Mouse (Mus musculus): ENCODE data around the gene Col24a1.

The Col24a1 gene

GRCm38 (mm10) chr3:145292337-145293134 is at the start of gene Col24a1:
TSS of gene Col24a1 (plus strand) at chr3:145292472.
- DNase-seq = peak in 1 of 2 experiments; percentile 8

DNA sequence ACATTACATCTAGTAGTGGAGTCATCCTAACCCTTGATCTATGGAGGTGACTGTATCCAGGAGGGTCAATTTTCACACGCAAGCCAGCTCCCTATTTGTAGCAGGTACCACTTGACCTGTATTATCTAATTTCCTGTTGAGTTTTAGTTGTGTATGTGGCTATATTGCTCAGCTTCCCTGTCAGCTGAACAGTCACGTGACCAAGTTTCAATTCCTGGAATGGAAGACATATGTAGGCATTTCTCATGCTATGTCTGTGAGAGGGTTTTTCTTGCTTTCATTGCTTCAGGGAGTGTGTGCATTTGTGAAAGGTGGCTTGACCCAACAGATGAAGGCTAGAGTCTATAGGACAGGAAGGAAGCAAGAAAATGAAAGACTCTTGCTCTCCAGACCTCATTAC is 44.2 kb upstream of the Col24a1 start:
- no peak for DNase-seq

DNA sequence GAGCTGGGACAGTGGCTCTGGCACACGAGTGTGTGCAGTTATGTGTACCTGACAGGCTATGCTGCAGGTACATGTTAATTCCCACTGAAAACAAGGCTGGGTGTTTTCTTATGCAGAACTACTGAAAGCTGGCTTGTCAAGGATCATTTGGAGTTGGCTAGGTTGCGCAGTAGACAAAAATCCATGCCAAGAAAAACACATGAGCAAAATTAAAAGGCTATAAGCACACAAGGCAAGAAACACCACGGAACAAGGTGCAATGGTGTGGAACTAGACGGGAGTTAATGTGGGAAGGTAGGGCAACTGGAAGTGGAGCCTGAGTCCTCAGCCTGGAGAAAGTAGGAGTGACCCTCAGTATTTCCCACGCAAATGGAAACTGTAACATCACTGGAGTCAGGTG is 39.2 kb upstream of the Col24a1 start:
- DNase-seq = no peak

GRCm38 (mm10) chr3:145254764-145255396 is 37.4 kb upstream of the Col24a1 start:
- no peak for DNase-seq

DNA sequence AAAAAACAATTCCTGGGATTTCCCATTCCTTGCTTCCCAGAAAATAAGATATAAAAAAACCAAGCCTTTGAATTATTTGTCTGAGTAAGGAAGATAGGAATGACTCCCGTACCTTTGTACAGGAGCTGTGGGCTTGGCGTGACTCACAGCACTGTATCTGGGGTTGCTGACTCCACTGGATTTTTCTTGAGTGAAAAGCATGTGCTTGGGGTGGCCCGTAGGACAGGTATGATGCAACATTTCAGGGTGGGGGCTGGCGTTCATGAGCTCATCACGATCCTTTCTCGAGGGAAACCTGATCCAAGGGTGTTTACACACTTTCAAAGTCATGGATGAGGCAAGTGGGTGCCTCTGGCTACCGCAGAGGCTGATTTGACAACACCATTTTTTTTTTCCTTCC is 35.6 kb upstream of the Col24a1 start:
- no peak for DNase-seq

DNA sequence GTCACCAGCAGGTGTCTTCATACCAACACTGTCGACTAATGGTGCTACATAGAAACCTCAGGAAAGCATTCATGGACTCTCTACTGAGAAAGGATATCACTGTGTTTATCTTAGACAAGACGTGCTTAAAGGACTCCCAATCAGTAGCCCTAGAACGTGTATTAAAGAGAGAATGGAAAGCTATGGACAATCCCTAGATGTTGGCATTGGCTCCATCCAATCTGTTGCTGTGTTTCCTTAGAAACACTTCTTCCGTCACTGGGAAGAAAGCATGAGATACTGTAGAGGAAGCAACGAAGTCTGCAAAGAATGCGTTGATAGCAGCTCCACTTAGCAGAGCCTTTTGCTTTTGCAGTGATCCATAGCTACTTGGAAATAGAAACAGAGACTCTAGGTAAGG is 32.6 kb upstream of the Col24a1 start:
- no peak for DNase-seq

DNA sequence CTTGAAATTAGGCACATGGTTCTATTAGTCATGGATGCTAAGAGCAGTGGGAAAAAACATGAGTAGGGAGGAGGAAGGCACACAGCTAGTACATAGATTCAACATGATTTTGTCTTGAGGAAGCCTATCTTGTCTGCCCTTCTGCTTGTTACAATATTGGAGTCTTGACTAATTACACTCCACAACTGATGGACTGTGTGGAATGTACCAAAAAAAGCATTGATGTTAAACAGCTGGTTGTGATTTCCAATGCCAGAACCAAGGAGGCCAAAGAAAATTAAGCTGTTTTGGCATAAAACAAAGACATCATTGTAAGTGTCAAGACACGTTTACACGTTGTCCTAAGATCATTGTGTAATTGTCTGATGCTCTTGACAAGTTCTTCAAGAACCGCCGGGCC is 29.1 kb upstream of the Col24a1 start:
- DNase-seq = no peak

DNA sequence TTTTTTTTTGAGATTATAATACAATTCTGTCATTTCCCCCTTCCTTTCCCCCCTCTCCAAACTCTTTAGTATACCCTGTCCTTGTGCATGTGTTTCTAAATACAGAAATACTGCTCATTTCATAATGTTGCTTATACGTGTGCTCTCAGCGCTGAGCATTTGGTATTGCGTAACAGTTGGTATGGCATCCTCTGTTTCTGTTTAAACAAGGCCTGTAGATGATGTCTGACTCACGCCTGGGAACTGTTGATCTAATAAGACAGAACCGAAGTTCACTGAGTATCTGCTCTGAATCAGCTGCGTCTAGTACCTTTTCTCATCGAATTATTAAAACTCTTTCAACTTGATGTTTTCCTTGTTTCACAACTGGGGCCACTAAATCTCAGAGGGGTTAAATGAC is 24.2 kb upstream of the Col24a1 start:
- DNase-seq = no peak

DNA sequence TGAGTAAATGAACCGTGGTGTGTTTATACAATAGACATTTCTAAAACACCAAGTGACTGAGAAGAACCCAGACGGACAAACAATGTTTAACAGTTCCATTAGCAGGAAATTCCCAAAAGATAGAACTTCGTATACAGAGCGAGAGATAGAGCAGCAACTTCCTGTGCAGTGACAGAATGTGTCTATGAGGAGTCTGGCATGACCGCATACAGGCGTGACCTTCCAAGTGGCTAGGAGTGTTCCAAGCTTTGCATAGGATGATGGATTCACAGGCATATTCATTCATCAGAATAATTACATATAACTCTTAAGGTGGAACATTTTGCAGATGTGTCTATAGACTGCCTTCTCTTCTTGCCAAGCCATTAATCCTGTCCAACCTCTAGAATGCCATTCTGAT is 18.1 kb upstream of the Col24a1 start:
- no peak for DNase-seq

DNA sequence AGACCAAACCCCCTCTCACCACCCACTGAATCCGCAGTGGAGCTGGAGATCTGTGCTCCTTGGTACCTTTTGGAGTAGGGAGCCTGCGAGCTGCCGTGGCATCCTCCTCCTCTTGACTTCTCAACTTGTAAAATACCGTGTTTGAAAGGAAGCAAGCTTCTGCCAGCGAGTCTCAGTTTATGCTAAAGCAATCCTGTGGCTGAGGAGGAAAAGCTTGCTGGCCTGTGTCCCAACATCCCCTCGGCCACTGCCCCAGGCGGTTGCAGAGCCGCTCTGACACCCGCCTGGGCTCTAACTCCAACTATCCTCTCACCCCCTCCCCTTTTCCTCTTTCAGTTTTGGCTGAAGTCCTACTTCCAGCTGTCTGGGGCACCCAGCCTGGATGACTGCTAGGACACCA is 935 bp downstream of the Col24a1 start:
- peak in 1 of 2 experiments; percentile 9 for DNase-seq

GRCm38 (mm10) chr3:145293623-145294307 is 1.5 kb downstream of the Col24a1 start:
- DNase-seq = peak in 1 of 2 experiments; percentile 3

- no peak for DNase-seq
Measured at GRCm38 (mm10) chr3:145299980-145300591, 7.8 kb downstream of the Col24a1 start.

DNA sequence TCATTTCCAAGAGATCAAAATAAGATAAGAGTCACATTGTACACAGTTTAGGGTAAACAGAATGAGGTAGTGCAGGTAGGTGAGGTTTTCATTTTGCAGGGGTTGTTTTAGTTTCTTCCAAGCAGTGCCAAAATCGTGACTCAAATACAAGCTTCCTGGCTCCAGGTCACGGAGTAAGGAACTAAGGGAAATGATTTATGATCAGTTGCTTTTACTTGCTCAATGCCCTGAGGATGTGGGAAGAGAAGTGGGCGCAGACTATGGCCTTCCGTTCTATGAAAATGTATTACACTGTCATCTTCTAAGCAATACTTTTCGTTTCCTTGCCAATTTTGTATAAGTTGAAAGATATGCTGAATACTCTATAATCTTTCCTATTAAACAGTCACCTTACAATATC is 13.0 kb downstream of the Col24a1 start:
- no peak for DNase-seq

DNA sequence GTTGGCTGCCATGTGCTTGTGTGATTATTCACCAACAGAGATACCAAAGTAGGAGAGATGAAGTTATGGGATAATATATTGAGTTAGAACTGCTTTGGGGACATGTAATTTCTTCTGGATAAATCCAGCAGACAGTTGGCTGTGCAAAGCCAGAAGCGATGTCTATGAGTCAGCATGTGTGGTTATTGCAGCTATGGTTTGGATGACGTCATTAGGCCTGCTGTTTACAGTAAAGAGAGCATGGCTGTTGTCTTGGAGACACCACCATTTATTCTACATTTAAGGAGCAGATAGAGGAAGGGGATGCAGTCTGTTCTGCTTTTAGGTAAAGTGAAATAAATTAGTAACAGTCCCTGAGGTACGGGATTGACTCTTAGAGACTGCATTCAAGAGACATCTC is 14.9 kb downstream of the Col24a1 start:
- no peak for DNase-seq

DNA sequence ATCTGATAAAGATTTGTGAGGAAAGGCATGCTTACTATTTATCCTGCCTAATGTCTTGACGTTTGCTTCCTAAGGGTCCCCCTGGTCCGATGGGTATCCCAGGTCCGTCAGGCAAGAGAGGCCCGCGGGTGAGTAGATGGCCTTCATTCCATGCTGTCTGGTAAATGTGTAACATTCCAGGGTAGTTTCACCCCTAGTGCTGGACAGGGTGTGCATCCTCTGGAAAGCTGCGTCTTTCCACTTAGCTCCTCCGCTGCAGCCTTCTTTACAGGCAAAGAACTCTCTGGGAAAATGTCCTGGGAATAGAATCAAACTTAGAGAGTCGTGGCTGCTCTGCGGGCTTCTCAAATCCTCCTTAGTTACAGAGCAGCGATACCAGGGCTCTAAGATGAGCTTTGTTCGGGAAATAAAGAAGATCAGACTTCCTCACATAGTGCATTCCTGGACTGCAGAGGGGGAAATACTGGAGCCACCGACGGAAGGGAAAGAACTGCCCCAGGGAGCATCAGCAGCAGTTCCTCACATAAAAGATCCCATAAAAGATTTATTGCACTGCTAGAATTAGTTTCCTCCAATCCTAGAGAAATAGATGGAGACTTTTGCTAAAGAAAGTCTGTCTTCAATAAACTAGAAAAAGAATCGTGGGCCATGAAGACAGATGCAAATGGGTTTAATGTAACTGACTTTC is 28.5 kb downstream of the Col24a1 start:
- DNase-seq = no peak

- no peak for DNase-seq
Measured at GRCm38 (mm10) chr3:145325402-145325801, 33.1 kb downstream of the Col24a1 start.

- no peak for DNase-seq
Measured at GRCm38 (mm10) chr3:145331642-145332041, 39.4 kb downstream of the Col24a1 start.

DNA sequence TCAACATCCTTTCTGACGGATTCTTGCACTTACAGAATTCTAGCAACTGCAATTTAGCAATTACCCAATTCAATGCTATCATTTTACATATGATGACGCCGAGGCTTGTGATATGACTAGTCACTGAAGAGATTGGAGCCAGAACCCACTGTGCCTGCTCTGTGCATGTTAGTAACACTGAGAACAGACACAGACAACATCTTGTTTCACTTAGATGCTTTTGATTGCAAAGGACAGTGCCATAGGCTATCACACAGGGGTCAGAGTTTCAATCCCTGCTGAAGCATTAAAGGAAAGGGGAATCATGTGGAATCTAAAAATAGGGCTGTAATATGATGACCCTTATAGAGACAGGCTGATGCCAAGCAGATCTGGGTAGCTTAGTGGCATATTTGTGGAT is 41.8 kb downstream of the Col24a1 start:
- DNase-seq = no peak

- no peak for DNase-seq
Measured at GRCm38 (mm10) chr3:145337161-145337560, 44.9 kb downstream of the Col24a1 start.

DNA sequence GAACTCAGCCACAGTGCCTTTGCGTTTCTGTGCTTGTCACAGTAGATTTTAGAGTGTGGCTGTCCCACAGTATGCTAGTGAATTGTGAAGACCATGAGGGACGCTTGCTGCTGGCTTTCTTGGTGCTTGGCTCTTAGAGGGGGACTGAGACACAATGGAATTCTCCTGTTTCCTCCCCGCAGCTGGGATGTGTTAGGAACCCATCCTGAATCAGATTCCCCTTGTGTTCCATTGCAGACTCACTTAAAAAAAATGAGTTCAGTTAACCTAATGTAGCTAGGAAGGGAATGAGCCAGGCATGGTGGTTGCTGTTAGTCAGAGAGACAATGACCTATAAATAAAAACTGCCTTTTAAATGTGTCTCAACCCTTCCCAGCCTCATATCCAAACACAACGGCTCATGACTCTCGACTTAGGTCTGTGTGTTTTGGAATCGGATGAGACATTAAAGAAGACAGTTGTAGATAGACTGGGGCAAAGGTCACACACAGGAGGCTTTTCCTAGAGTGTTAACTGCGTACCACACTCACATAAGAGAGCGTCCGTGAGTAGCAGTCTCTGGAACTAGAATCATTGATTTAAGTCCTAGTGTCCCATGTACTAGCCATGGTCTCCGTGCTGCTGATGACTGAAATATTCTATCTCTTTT is 47.7 kb downstream of the Col24a1 start:
- DNase-seq = no peak

DNA sequence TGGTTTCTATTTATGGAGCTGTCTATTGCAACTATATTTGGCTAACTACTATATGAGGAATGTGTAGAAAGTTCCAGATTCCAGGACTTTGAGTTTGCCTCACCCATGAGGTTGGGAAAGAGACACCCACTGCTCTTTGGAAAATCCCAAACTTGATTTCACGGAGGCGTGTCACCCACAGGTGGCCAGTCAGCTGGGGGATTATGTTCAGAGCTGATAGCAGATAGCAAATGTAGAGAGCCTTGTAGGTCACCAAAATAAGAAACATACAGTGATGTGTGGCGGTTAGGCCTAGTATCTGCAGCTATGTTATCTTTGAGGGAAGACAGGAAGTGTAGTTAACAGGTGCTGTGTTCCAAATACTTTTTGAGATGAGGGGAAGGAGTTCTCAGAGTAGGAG is 56.4 kb downstream of the Col24a1 start:
- no peak for DNase-seq

DNA sequence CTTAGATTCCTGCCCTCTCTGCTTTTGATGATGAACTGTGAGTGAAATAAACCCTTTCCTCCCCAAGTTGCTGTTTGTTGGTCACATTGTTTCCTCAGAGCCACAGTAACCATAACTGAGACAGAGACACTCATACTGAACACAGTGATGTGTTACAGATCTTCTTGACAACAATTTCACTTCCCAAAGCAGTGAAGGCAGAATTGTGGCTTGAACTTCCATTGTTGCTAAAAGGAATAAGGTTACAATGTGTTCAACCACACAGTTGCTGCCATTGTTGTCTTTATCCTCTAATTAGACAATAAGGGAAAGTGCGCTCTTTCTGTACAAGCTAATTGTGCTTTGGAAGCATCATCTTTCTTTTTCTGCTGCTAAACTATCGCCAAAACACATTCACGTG is 61.7 kb downstream of the Col24a1 start:
- DNase-seq = no peak

Data from cerebellum, postnatal 25 days (tissue).